Mouse (Mus musculus): Measurements from ENCODE around the gene Gm14408. TPM values are rescaled to one million over a fixed set of nuclear protein-coding genes. Genes with fewer than 3 reads are reported as not detected.

Gm14408 gene
- not detected for polyA plus RNA-seq (2014; fragmentation: Illumina TruSeq; extraction: RNeasy Lipid Tissue Mini Kit (QIAGEN cat#74804))

GRCm38 (mm10) chr2:176830840-176831239, at the start of gene Gm14408:
Gm14408 (plus strand) TSS chr2:176831140.

GRCm38 (mm10) chr2:176798312-176798711, 32.6 kb upstream of the Gm14408 start, which contains the start of gene Gm14295:
Gm14295 (plus strand) TSS chr2:176798612.

Other genes with a start within 250 kb of the Gm14408 start
- gene Gm14308, start 194.8 kb upstream of the Gm14408 start, polyA plus RNA-seq (2014; fragmentation: Illumina TruSeq; extraction: RNeasy Lipid Tissue Mini Kit (QIAGEN cat#74804)) = 30.0 TPM
- 68.1 TPM for gene Zfp973, start 160.6 kb upstream of the Gm14408 start, polyA plus RNA-seq (2014; fragmentation: Illumina TruSeq; extraction: RNeasy Lipid Tissue Mini Kit (QIAGEN cat#74804))
- 165 TPM for gene Gm14305, start 122.8 kb upstream of the Gm14408 start, polyA plus RNA-seq (2014; fragmentation: Illumina TruSeq; extraction: RNeasy Lipid Tissue Mini Kit (QIAGEN cat#74804))
- gene Gm14295, start 32.5 kb upstream of the Gm14408 start, polyA plus RNA-seq (2014; fragmentation: Illumina TruSeq; extraction: RNeasy Lipid Tissue Mini Kit (QIAGEN cat#74804)) = 60.0 TPM
- gene Gm14296, start 96.7 kb downstream of the Gm14408 start, polyA plus RNA-seq (2014; fragmentation: Illumina TruSeq; extraction: RNeasy Lipid Tissue Mini Kit (QIAGEN cat#74804)) = 59.7 TPM
- gene Gm14419, start 169.8 kb downstream of the Gm14408 start, polyA plus RNA-seq (2014; fragmentation: Illumina TruSeq; extraction: RNeasy Lipid Tissue Mini Kit (QIAGEN cat#74804)) = 36.4 TPM
- gene Gm14401, start 243.2 kb downstream of the Gm14408 start, polyA plus RNA-seq (2014; fragmentation: Illumina TruSeq; extraction: RNeasy Lipid Tissue Mini Kit (QIAGEN cat#74804)) = 0.74 TPM